Mouse (Mus musculus): ENCODE data around the gene Smg9. TPM values are rescaled to one million over a fixed set of nuclear protein-coding genes. Genes with fewer than 3 reads are reported as not detected.
"Not testable (repeated sequence)": the region's sequence is repeated elsewhere in the genome, so short reads cannot be mapped to it uniquely, and the experiment has no call there.

Gene Smg9
- polyA plus RNA-seq, 1 experiment from 2014 or later = 13.8 TPM

GRCm38 (mm10) chr7:24391687-24392086 lies 7.7 kb upstream of the Smg9 start:
- no peaks in the 10 kb centered on the region for H3K36me3 ChIP-seq (replicated peaks; ENCODE audit: control insufficient read depth, insufficient read depth, low read depth, low read length)
- no peaks in the 10 kb centered on the region for H3K27me3 ChIP-seq (ENCODE audit: control insufficient read depth, insufficient read depth, low read length)
- 72% methylated on average over 2 of the region's 2 CpGs for WGBS
- no peak overlapping the region for H3K27ac ChIP-seq (replicated peaks; ENCODE audit: low read depth, low read length)
- no peak for DNase-seq (ENCODE audit: low spot score)
- no peak overlapping the region for H3K4me3 ChIP-seq (ENCODE audit: low read depth, low read length)
- no peak overlapping the region for H3K4me2 ChIP-seq (ENCODE audit: low read depth, low read length)
- ATAC-seq (replicated peaks; ENCODE audit: insufficient number of reproducible peaks, low FRiP score, low TSS enrichment, low read depth) = no peak
- no peak overlapping the region for H3K9ac ChIP-seq (replicated peaks; ENCODE audit: low read length)
- H3K4me1 ChIP-seq (ENCODE audit: control insufficient read depth, insufficient read depth, low read length) = no peaks in the 10 kb centered on the region
- H3K9me3 ChIP-seq (replicated peaks; ENCODE audit: control insufficient read depth, low read length) = no peaks in the 10 kb centered on the region

- H3K36me3 ChIP-seq (replicated peaks; ENCODE audit: control insufficient read depth, insufficient read depth, low read depth, low read length) = no peaks in the 10 kb centered on the region
- no peak for ATAC-seq (replicated peaks; ENCODE audit: insufficient number of reproducible peaks, low FRiP score, low TSS enrichment, low read depth)
- no peak overlapping the region for H3K9ac ChIP-seq (replicated peaks; ENCODE audit: low read length)
- WGBS = 90% methylated on average over 2 of the region's 3 CpGs
- no peak overlapping the region for H3K4me3 ChIP-seq (ENCODE audit: low read depth, low read length)
- H3K9me3 ChIP-seq (replicated peaks; ENCODE audit: control insufficient read depth, low read length) = no peaks in the 10 kb centered on the region
- no peak overlapping the region for H3K27ac ChIP-seq (replicated peaks; ENCODE audit: low read depth, low read length)
- no peak for DNase-seq (ENCODE audit: low spot score)
- H3K4me2 ChIP-seq (ENCODE audit: low read depth, low read length) = no peak overlapping the region
- no peaks in the 10 kb centered on the region for H3K27me3 ChIP-seq (ENCODE audit: control insufficient read depth, insufficient read depth, low read length)
- H3K4me1 ChIP-seq (ENCODE audit: control insufficient read depth, insufficient read depth, low read length) = no peaks in the 10 kb centered on the region
These were observed 5.4 kb upstream of the Smg9 start for GRCm38 (mm10) chr7:24394054-24394453.

GRCm38 (mm10) chr7:24394475-24395161 lies 4.8 kb upstream of the Smg9 start:
- H3K4me1 ChIP-seq (ENCODE audit: control insufficient read depth, insufficient read depth, low read length) = no peaks in the 10 kb centered on the region
- 81% methylated on average over 15 of the region's 15 CpGs for WGBS
- no peak overlapping the region for H3K4me3 ChIP-seq (ENCODE audit: low read depth, low read length)
- no peak overlapping the region for H3K27ac ChIP-seq (replicated peaks; ENCODE audit: low read depth, low read length)
- no peak for DNase-seq (ENCODE audit: low spot score)
- H3K27me3 ChIP-seq (ENCODE audit: control insufficient read depth, insufficient read depth, low read length) = no peaks in the 10 kb centered on the region
- no peaks in the 10 kb centered on the region for H3K36me3 ChIP-seq (replicated peaks; ENCODE audit: control insufficient read depth, insufficient read depth, low read depth, low read length)
- H3K9me3 ChIP-seq (replicated peaks; ENCODE audit: control insufficient read depth, low read length) = no peaks in the 10 kb centered on the region
- H3K4me2 ChIP-seq (ENCODE audit: low read depth, low read length) = no peak overlapping the region
- no peak overlapping the region for H3K9ac ChIP-seq (replicated peaks; ENCODE audit: low read length)
- ATAC-seq (replicated peaks; ENCODE audit: insufficient number of reproducible peaks, low FRiP score, low TSS enrichment, low read depth) = no peak

GRCm38 (mm10) chr7:24396832-24397231 lies 2.6 kb upstream of the Smg9 start:
- WGBS = 81% methylated on average over 11 of the region's 11 CpGs
- Histone ChIP-seq H3K9ac (replicated peaks; ENCODE audit: low read length) (no peak overlapping the region), H3K27me3 (ENCODE audit: control insufficient read depth, insufficient read depth, low read length) (no peaks in the 10 kb centered on the region), H3K36me3 (replicated peaks; ENCODE audit: control insufficient read depth, insufficient read depth, low read depth, low read length) (no peaks in the 10 kb centered on the region), H3K9me3 (replicated peaks; ENCODE audit: control insufficient read depth, low read length) (no peaks in the 10 kb centered on the region), H3K4me2 (ENCODE audit: low read depth, low read length) (no peak overlapping the region), H3K27ac (replicated peaks; ENCODE audit: low read depth, low read length) (no peak overlapping the region), H3K4me3 (ENCODE audit: low read depth, low read length) (no peak overlapping the region), H3K4me1 (ENCODE audit: control insufficient read depth, insufficient read depth, low read length) (no peaks in the 10 kb centered on the region)
- ATAC-seq (replicated peaks; ENCODE audit: insufficient number of reproducible peaks, low FRiP score, low TSS enrichment, low read depth) (no peak), DNase-seq (ENCODE audit: low spot score) (no peak)

GRCm38 (mm10) chr7:24398364-24398913 lies 980 bp upstream of the Smg9 start:
- Histone ChIP-seq H3K4me3 (ENCODE audit: low read depth, low read length) (no peak overlapping the region), H3K27ac (replicated peaks; ENCODE audit: low read depth, low read length) (no peak overlapping the region), H3K4me1 (ENCODE audit: control insufficient read depth, insufficient read depth, low read length) (no peaks in the 10 kb centered on the region), H3K27me3 (ENCODE audit: control insufficient read depth, insufficient read depth, low read length) (no peaks in the 10 kb centered on the region), H3K9ac (replicated peaks; ENCODE audit: low read length) (no peak overlapping the region), H3K4me2 (ENCODE audit: low read depth, low read length) (no peak overlapping the region), H3K36me3 (replicated peaks; ENCODE audit: control insufficient read depth, insufficient read depth, low read depth, low read length) (no peaks in the 10 kb centered on the region; the same call in none of the 2 replicates), H3K9me3 (replicated peaks; ENCODE audit: control insufficient read depth, low read length) (no peaks in the 10 kb centered on the region)
- DNase-seq (ENCODE audit: low spot score) = no peak
- 90% methylated on average over 8 of the region's 8 CpGs for whole genome bisulfite sequencing
- ATAC-seq (replicated peaks; ENCODE audit: insufficient number of reproducible peaks, low FRiP score, low TSS enrichment, low read depth) = no peak

- peak overlapping the region; percentile 92 for H3K27ac ChIP-seq (replicated peaks; ENCODE audit: low read depth, low read length)
- 22% methylated on average over 3 of the region's 3 CpGs for WGBS
- H3K36me3 ChIP-seq (replicated peaks; ENCODE audit: control insufficient read depth, insufficient read depth, low read depth, low read length) = peaks cover 2% of the 10 kb centered on the region
- no peaks in the 10 kb centered on the region for H3K9me3 ChIP-seq (replicated peaks; ENCODE audit: control insufficient read depth, low read length)
- H3K27me3 ChIP-seq (ENCODE audit: control insufficient read depth, insufficient read depth, low read length) = no peaks in the 10 kb centered on the region
- peak overlapping the region; percentile 46 for H3K4me2 ChIP-seq (ENCODE audit: low read depth, low read length)
- ATAC-seq (replicated peaks; ENCODE audit: insufficient number of reproducible peaks, low FRiP score, low TSS enrichment, low read depth) (no peak; the same call in none of the 2 replicates), DNase-seq (ENCODE audit: low spot score) (no peak)
- H3K4me1 ChIP-seq (ENCODE audit: control insufficient read depth, insufficient read depth, low read length) = no peaks in the 10 kb centered on the region
- peak overlapping the region; percentile 58 for H3K4me3 ChIP-seq (ENCODE audit: low read depth, low read length)
- H3K9ac ChIP-seq (replicated peaks; ENCODE audit: low read length) = peak overlapping the region; percentile 74; the same call in 1 of the 2 replicates
These were observed 648 bp downstream of the Smg9 start for GRCm38 (mm10) chr7:24400082-24400452.

GRCm38 (mm10) chr7:24400489-24400888 lies 1.1 kb downstream of the Smg9 start:
- not testable (repeated sequence) for H3K9me3 ChIP-seq (replicated peaks; ENCODE audit: control insufficient read depth, low read length); H3K27me3 ChIP-seq (ENCODE audit: control insufficient read depth, insufficient read depth, low read length); ATAC-seq (replicated peaks; ENCODE audit: insufficient number of reproducible peaks, low FRiP score, low TSS enrichment, low read depth); H3K27ac ChIP-seq (replicated peaks; ENCODE audit: low read depth, low read length); H3K4me1 ChIP-seq (ENCODE audit: control insufficient read depth, insufficient read depth, low read length); H3K9ac ChIP-seq (replicated peaks; ENCODE audit: low read length); H3K36me3 ChIP-seq (replicated peaks; ENCODE audit: control insufficient read depth, insufficient read depth, low read depth, low read length); H3K4me2 ChIP-seq (ENCODE audit: low read depth, low read length); DNase-seq (ENCODE audit: low spot score)
- H3K4me3 ChIP-seq (ENCODE audit: low read depth, low read length) = peak overlapping the region; percentile 58; the same call in 1 of the 2 replicates
- 91% methylated on average over 4 of the region's 4 CpGs for WGBS

- H3K4me2 ChIP-seq (ENCODE audit: low read depth, low read length) = no peak overlapping the region
- no peaks in the 10 kb centered on the region for H3K4me1 ChIP-seq (ENCODE audit: control insufficient read depth, insufficient read depth, low read length)
- ATAC-seq (replicated peaks; ENCODE audit: insufficient number of reproducible peaks, low FRiP score, low TSS enrichment, low read depth) = no peak
- H3K36me3 ChIP-seq (replicated peaks; ENCODE audit: control insufficient read depth, insufficient read depth, low read depth, low read length) = peaks cover 6% of the 10 kb centered on the region
- H3K27me3 ChIP-seq (ENCODE audit: control insufficient read depth, insufficient read depth, low read length) = no peaks in the 10 kb centered on the region
- no peaks in the 10 kb centered on the region for H3K9me3 ChIP-seq (replicated peaks; ENCODE audit: control insufficient read depth, low read length)
- WGBS = 94% methylated on average over 9 of the region's 9 CpGs
- no peak for DNase-seq (ENCODE audit: low spot score)
- no peak overlapping the region for H3K9ac ChIP-seq (replicated peaks; ENCODE audit: low read length)
- no peak overlapping the region for H3K4me3 ChIP-seq (ENCODE audit: low read depth, low read length)
- H3K27ac ChIP-seq (replicated peaks; ENCODE audit: low read depth, low read length) = no peak overlapping the region
These were observed 3.4 kb downstream of the Smg9 start for GRCm38 (mm10) chr7:24402851-24403250.
